Mouse (Mus musculus) intestine, embryonic 14.5 days (tissue): ENCODE results near the gene Bbs9. TPM values are rescaled to one million over a fixed set of nuclear protein-coding genes. Genes with fewer than 3 reads are reported as not detected.

Experiments used
- ATAC-seq: fragments of 200-750 bp; cut with Nextera tagmentation; replicated peaks from 2 replicates; pipeline ENCODE4 v1.8.0; 2017; ENCODE audit warnings: low read depth, moderate number of reproducible peaks, moderate TSS enrichment, moderate library complexity; ENCODE audit not compliant: low FRiP score, low TSS enrichment
- DNase-seq: peaks from one replicate; pipeline ENCODE4 v3.0.0-alpha.2; 2018; ENCODE audit warnings: low spot score
- H3K27ac ChIP-seq: fragments of 300-500 bp; sonication (generic); 2 replicates; pipeline ENCODE4 v1.5.1; 2014; ENCODE audit warnings: low read depth, mild to moderate bottlenecking, control low read depth
- H3K27me3 ChIP-seq: fragments of 300-500 bp; sonication (generic); replicated peaks from 2 replicates; pipeline ENCODE4 v1.6.1; 2014; ENCODE audit warnings: low read length, control low read depth; ENCODE audit not compliant: control insufficient read depth, insufficient read depth
- H3K36me3 ChIP-seq: fragments of 300-500 bp; sonication (generic); 2 replicates; pipeline ENCODE4 v1.6.1; 2014; ENCODE audit warnings: low read length, control low read depth; ENCODE audit not compliant: control insufficient read depth, insufficient read depth
- H3K4me1 ChIP-seq: fragments of 300-500 bp; sonication (generic); replicated peaks from 2 replicates; pipeline ENCODE4 v1.6.1; 2014; ENCODE audit warnings: low read length, control low read depth, mixed read lengths; ENCODE audit not compliant: control insufficient read depth, insufficient read depth
- H3K4me2 ChIP-seq: fragments of 300-500 bp; sonication (generic); 2 replicates; pipeline ENCODE4 v1.6.1; 2014; ENCODE audit warnings: low read length
- H3K4me3 ChIP-seq: fragments of 300-500 bp; sonication (generic); 2 replicates; pipeline ENCODE4 v1.5.1; 2014; ENCODE audit warnings: low read depth, low read length, control low read depth, mixed read lengths
- H3K9ac ChIP-seq: fragments of 300-500 bp; sonication (generic); 2 replicates; pipeline ENCODE4 v1.6.1; 2014; ENCODE audit warnings: mild to moderate bottlenecking, low read length
- H3K9me3 ChIP-seq: fragments of 300-500 bp; sonication (generic); 2 replicates; pipeline ENCODE4 v1.6.1; 2016; ENCODE audit warnings: low read length, control low read depth; ENCODE audit not compliant: control insufficient read depth
- WGBS: fragments of 180-500 bp; shearing (Covaris S2); extraction: QIAGEN DNeasy Blood & Tissue Kit; methylation state at CpG from one replicate; pipeline ENCODE4 v1.1.7; 2014; 5-methylcytosine and 5-hydroxymethylcytosine counted together
- polyA plus RNA-seq: library from polyadenylated mRNA; unstranded; fragments of >200 nt; fragmentation: Nextera tagmentation; extraction: Ambion mirVana; gene quantifications from 2 replicates; pipeline ENCODE4 v1.2.1, GENCODE M21; 2014

Bbs9 gene
- polyA plus RNA-seq, 1 experiment from 2014 or later = 14.2 TPM

DNA sequence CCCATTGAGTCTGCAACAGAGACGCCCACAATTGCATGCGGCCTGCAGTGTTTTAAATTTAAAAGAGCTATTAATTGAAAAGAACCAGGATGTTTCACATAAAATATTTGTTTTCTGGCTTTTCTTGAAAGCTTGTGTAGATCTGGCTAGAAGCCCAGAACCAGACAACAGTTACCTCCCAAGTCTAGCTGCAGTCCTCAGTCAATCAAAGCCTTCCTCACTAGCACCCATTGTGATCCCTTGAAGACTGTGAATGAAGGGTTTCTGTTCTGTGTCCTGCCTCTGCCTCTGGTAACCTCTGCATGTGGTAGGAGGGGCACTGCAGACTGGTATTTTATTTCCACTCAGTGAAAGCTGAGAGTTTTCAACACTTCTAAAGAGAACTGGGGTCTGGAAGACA lies 27.5 kb downstream of the Bbs9 start:
- Histone ChIP-seq H3K4me1 (no peaks in the 10 kb centered on the region), H3K9me3 (no peaks in the 10 kb centered on the region), H3K27me3 (no peaks in the 10 kb centered on the region), H3K9ac (no peak overlapping the region), H3K4me3 (no peak overlapping the region), H3K36me3 (no peaks in the 10 kb centered on the region), H3K27ac (no peak overlapping the region), H3K4me2 (no peak overlapping the region)
- ATAC-seq (no peak), DNase-seq (no peak)
- whole genome bisulfite sequencing = 65% methylated on average over 2 of the region's 2 CpGs

DNA sequence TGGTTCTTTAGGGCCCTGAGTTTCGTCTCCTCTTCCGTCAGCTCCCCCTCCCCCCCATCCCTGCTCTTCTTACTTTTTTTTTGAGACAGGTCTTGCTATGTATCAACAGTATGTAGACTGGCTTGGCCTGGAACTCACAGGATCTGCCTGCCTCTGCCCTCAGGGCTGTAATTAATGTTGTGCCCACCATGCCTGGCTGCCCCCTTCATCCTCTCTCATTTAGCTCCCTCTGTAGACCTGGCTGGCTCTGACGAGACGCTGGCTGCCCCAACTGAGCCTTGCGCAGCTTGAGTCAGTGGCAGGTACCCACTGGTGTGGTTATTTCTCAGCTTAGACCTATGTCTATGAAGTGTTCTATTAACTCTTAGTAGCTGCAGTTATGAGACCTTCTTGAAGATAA lies 28.1 kb downstream of the Bbs9 start:
- H3K4me2 ChIP-seq = no peak overlapping the region
- ATAC-seq = no peak
- H3K36me3 ChIP-seq = no peaks in the 10 kb centered on the region
- no peak for DNase-seq
- no peak overlapping the region for H3K27ac ChIP-seq
- no peaks in the 10 kb centered on the region for H3K4me1 ChIP-seq
- WGBS = 77% methylated on average over 5 of the region's 5 CpGs
- H3K9ac ChIP-seq = no peak overlapping the region
- H3K27me3 ChIP-seq = no peaks in the 10 kb centered on the region
- H3K9me3 ChIP-seq = no peaks in the 10 kb centered on the region
- H3K4me3 ChIP-seq = no peak overlapping the region

DNA sequence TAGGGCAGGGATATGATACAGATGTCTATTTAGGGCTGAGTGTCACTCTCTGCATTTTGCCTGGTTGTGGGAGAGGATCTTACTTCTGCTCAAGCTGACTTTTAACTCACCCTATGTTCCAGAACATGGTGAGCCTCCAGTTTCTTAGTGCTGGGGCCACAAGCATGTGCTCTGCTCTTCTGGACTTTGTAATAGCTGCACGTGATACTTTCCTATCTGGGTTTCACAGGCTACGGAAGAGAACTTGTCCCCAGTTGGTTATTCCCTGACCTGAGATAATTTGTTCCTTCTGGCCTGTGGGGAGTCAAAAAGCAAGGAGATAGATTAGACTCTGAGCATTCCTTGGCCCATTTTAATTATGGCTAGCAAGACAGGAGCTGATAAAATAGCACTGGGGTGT lies 30.1 kb downstream of the Bbs9 start:
- Histone ChIP-seq H3K9me3 (no peaks in the 10 kb centered on the region), H3K4me1 (no peaks in the 10 kb centered on the region), H3K9ac (no peak overlapping the region), H3K4me2 (no peak overlapping the region), H3K4me3 (no peak overlapping the region), H3K36me3 (no peaks in the 10 kb centered on the region), H3K27me3 (no peaks in the 10 kb centered on the region), H3K27ac (no peak overlapping the region)
- ATAC-seq = no peak
- DNase-seq = no peak
- 74% methylated on average over 2 of the region's 2 CpGs for WGBS

DNA sequence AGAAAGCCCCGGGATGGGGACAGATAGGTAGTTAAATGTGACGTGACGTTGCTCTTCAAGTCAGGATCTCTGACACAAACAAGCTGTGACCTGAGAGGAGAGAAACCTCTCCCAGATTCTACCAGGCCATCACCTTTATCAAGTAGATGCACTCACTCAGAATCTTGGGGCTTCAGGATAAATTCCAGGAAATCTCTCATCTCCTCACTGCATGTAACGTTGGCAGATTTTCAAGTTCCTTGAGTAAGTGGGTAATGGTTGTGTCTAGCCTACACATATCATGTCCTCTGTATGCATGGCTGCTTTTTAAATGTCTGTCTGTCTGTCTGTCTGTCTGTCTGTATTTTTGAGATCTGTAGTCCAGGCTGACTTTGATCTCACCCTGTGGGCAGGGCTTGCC lies 39.6 kb downstream of the Bbs9 start:
- Histone ChIP-seq H3K4me2 (no peak overlapping the region), H3K4me1 (no peaks in the 10 kb centered on the region), H3K27me3 (no peaks in the 10 kb centered on the region), H3K36me3 (no peaks in the 10 kb centered on the region), H3K9ac (no peak overlapping the region), H3K27ac (no peak overlapping the region), H3K4me3 (no peak overlapping the region), H3K9me3 (no peaks in the 10 kb centered on the region)
- ATAC-seq (no peak), DNase-seq (no peak)
- 84% methylated on average over 4 of the region's 4 CpGs for WGBS

DNA sequence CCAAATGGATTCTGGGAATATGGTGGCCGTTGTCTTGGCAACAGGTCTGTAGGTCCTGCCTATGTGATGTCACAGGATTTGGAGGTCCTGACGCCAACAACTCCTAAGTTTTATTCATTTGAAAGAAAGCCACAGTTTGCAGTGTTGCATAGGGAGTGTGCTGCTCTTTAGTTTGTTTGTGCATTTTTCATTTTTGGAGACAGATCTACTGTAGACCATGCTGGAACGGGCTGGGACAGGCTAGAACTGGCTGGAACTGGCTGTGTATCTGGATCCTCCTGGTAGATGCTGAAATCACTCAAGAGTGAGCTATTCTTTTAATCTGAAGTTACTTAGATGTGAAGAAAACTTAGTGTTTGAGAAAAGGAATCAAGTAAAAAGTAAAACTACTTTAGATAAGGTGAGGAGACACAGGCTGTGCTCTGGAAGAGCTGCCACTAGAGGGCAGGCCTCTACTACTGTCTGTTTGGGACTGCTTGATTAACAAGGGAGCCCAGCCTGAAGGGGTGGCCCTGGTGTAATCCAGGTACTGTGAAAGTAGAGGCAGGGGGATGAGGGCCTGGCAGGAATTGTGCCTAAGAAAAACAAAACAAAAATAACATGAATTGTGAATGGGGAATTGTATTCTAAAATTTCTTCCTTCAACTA lies 43.0 kb downstream of the Bbs9 start:
- WGBS = 94% methylated on average over 3 of the region's 3 CpGs
- peak; percentile 70; the same call in 1 of the 2 replicates for ATAC-seq
- Histone ChIP-seq H3K9ac (no peak overlapping the region), H3K4me2 (no peak overlapping the region), H3K4me3 (no peak overlapping the region), H3K4me1 (no peaks in the 10 kb centered on the region), H3K9me3 (peaks cover 7% of the 10 kb centered on the region), H3K36me3 (no peaks in the 10 kb centered on the region), H3K27ac (no peak overlapping the region), H3K27me3 (no peaks in the 10 kb centered on the region)
- DNase-seq = no peak

DNA sequence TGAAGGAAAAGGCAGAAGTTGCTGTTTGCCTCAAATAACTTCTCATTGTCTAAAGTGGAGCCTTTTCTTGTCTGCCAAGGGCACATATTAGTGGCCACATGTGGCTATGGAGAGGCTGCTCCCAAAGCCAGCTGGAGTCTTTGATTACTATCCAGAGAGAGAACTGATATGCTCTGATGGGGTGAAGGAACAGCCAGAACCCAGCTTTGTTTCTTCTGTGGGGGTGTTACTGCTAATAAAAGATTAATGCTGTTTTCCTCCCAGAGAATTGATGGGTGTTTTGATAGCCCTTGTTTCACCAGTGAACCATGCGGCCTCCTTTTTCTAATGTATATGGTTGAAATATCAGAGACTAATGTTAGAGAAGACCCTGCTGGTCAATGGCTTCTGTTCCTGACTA lies 47.9 kb downstream of the Bbs9 start:
- Histone ChIP-seq H3K4me1 (no peaks in the 10 kb centered on the region), H3K27me3 (no peaks in the 10 kb centered on the region), H3K9ac (no peak overlapping the region), H3K36me3 (no peaks in the 10 kb centered on the region), H3K4me3 (no peak overlapping the region), H3K4me2 (no peak overlapping the region), H3K9me3 (peaks cover 7% of the 10 kb centered on the region), H3K27ac (no peak overlapping the region)
- ATAC-seq (no peak), DNase-seq (no peak)
- WGBS = 88% methylated on average over 1 of the region's 1 CpGs

DNA sequence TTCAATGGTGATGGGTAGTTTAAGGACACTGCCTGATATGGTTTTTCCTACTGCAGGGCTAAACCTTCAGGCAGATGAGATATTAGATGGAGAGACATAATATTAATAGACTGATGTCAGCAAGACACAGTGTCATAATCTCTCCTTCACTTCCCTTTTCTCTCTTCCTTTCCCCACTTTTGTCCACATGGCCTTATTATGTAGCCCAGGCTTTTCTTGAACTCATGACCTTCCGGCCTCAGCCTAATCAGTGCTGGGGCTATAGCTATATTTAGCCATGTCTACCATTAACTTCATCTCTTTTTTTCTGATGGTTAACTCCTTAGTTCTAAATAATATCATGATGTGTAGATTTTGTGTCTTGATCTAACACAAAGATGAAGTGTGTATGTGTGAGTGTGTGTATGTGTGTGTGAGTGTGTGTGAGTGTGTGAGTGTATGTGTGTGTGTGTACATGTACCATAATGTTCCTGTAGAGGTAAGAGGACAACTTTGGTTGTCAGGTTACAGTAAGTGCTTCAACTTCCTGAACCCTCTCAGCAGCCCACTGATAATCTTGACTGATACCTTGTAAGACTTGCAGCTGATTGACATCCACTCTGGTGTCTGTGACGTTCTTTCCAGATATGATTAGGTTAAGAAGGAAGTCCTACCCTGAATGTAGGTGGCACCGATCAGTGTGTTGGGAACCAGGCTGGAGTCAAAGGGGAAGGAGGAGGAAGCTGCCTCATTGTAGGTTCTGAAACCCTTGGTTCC lies 55.4 kb downstream of the Bbs9 start:
- Histone ChIP-seq H3K4me2 (no peak overlapping the region), H3K9ac (no peak overlapping the region), H3K27me3 (no peaks in the 10 kb centered on the region), H3K4me1 (no peaks in the 10 kb centered on the region), H3K36me3 (no peaks in the 10 kb centered on the region), H3K27ac (no peak overlapping the region), H3K4me3 (no peak overlapping the region), H3K9me3 (no peaks in the 10 kb centered on the region)
- 89% methylated on average over 3 of the region's 3 CpGs for WGBS
- ATAC-seq (no peak), DNase-seq (peak; percentile 33)

DNA sequence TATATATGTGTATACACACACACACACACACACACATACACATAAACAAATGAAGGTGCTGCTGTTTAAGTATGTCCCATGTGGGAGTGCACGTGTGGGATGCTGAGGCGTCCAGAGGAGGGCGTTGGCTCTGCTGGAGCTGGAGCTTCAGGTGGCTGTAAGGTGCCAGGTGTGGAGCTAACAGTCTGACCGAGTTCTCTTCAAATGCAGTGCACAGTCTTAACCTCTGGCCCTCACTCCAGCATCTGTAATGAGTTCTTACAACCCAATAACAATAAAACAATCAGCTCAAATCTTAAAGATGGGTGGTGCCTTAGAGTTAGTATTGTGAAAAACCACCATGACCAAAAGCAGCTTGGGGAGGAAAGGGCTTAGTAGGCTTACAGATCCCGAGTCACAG lies 56.6 kb downstream of the Bbs9 start:
- H3K9ac ChIP-seq = no peak overlapping the region
- DNase-seq = no peak
- no peak overlapping the region for H3K27ac ChIP-seq
- 76% methylated on average over 5 of the region's 5 CpGs for WGBS
- no peaks in the 10 kb centered on the region for H3K9me3 ChIP-seq
- ATAC-seq = no peak
- no peak overlapping the region for H3K4me2 ChIP-seq
- no peaks in the 10 kb centered on the region for H3K4me1 ChIP-seq
- H3K36me3 ChIP-seq = no peaks in the 10 kb centered on the region
- H3K4me3 ChIP-seq = no peak overlapping the region
- no peaks in the 10 kb centered on the region for H3K27me3 ChIP-seq
